Mouse (Mus musculus) stomach, embryonic 15.5 days (tissue): ENCODE data around the gene Gid4. TPM values are rescaled to one million over a fixed set of nuclear protein-coding genes. Genes with fewer than 3 reads are reported as not detected.

Source experiments
- ATAC-seq: fragments of 200-750 bp; cut with Nextera tagmentation; 2 replicates; pipeline ENCODE4 v1.8.0; 2017; ENCODE audit warnings: low read depth, moderate number of reproducible peaks, moderate TSS enrichment; ENCODE audit not compliant: insufficient read depth, low FRiP score
- H3K27ac ChIP-seq: fragments of 300-500 bp; sonication (generic); 2 replicates; pipeline ENCODE4 v1.5.1; 2015; ENCODE audit warnings: mild to moderate bottlenecking, inconsistent platforms
- H3K27me3 ChIP-seq: fragments of 300-500 bp; sonication (generic); replicated peaks from 2 replicates; pipeline ENCODE4 v1.6.1; 2015; ENCODE audit warnings: inconsistent platforms
- H3K36me3 ChIP-seq: fragments of 300-500 bp; sonication (generic); 2 replicates; pipeline ENCODE4 v1.6.1; 2015; ENCODE audit warnings: inconsistent platforms
- H3K4me1 ChIP-seq: fragments of 300-500 bp; sonication (generic); 2 replicates; pipeline ENCODE4 v1.6.1; 2015; ENCODE audit warnings: inconsistent platforms
- H3K4me2 ChIP-seq: fragments of 300-500 bp; sonication (generic); 2 replicates; pipeline ENCODE4 v1.6.1; 2015; ENCODE audit warnings: mild to moderate bottlenecking, inconsistent platforms
- H3K4me3 ChIP-seq: fragments of 300-500 bp; sonication (generic); replicated peaks from 2 replicates; pipeline ENCODE4 v1.5.1; 2015; ENCODE audit warnings: inconsistent platforms
- H3K9ac ChIP-seq: fragments of 300-500 bp; sonication (generic); 2 replicates; pipeline ENCODE4 v1.6.1; 2015; ENCODE audit warnings: inconsistent platforms
- H3K9me3 ChIP-seq: fragments of 300-500 bp; sonication (generic); 2 replicates; pipeline ENCODE4 v1.6.1; 2016; ENCODE audit warnings: inconsistent platforms
- WGBS: fragments of 180-500 bp; shearing (Covaris S2); methylation state at CpG from one replicate; pipeline ENCODE4 v1.1.7; 2015; 5-methylcytosine and 5-hydroxymethylcytosine counted together
- polyA plus RNA-seq: library from polyadenylated mRNA; unstranded; fragments of >200 nt; fragmentation: Nextera tagmentation; extraction: Ambion mirVana; gene quantifications from 2 replicates; pipeline ENCODE4 v1.2.1, GENCODE M21; 2015

Gene Gid4
- polyA plus RNA-seq, 1 experiment from 2014 or later, result 22.5 TPM

DNA sequence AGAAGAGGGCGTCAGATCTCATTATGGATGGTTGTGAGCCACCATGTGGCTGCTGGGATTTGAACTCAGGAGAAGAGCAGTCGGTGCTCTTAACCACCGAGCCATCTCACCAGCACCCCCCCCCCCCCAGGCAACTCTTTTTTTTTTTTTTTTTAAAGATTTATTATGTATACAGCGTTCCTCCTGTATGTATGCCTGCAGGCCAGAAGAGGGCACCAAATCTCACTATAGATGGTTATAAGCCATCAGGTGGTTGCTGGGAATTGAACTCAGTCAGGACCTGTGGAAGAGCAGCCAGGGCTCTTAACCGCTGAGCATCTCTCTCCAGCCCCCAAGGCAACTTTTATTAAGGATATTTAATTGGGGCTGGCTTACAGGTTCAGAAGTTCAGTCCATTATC lies 57.6 kb downstream of the Gid4 start:
- ATAC-seq, result no peak
- H3K9me3 ChIP-seq, result no peaks in the 10 kb centered on the region
- no peak overlapping the region for H3K27ac ChIP-seq
- no peak overlapping the region for H3K4me3 ChIP-seq
- H3K4me1 ChIP-seq, result 0 out of 2 replicates have a peak, but pooled peaks cover 6% of the 10 kb centered on the region
- H3K27me3 ChIP-seq, result no peaks in the 10 kb centered on the region
- no peak overlapping the region for H3K9ac ChIP-seq
- H3K36me3 ChIP-seq, result no peaks in the 10 kb centered on the region
- WGBS, result 71% methylated on average over 4 of the region's 5 CpGs
- H3K4me2 ChIP-seq, result no peak overlapping the region

DNA sequence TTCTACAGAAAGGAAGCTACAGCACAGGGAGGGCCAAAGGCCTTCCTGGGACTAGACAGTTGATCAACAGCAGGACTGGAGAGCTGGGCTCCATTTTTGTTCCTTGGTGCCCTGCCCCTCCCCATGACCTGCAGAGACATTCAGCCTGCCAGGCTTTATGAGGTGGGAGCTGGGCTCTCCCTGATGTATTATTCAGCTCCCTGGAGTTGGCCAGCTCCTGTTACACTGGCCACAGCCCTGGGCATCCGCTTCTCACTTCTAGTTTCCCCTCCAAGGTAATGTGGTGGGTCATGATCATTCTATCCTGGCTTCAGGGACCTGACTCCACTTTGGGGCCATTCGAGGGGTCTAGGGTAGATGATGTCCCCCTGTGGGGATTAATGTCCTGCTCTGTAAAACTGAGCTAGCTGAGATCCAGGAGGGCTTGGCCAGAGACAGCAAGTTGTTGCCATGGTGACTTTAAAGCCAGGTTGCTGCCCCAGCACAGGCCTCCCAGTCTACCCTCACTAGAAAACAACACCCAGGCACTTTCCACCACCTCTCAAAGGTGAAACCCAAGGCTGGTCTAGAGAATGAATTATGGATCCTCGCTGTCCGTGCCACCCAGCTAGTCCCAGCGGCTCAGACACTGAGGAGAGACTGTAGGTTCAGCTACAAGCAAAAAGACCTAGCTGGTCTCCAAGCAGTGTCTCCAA lies 58.9 kb downstream of the Gid4 start:
- Histone ChIP-seq H3K27ac (no peak overlapping the region), H3K9me3 (no peaks in the 10 kb centered on the region), H3K9ac (no peak overlapping the region), H3K4me2 (no peak overlapping the region), H3K4me1 (0 out of 2 replicates have a peak, but pooled peaks cover 6% of the 10 kb centered on the region), H3K36me3 (no peaks in the 10 kb centered on the region), H3K4me3 (no peak overlapping the region), H3K27me3 (no peaks in the 10 kb centered on the region)
- 79% methylated on average over 5 of the region's 5 CpGs for WGBS
- no peak for ATAC-seq

DNA sequence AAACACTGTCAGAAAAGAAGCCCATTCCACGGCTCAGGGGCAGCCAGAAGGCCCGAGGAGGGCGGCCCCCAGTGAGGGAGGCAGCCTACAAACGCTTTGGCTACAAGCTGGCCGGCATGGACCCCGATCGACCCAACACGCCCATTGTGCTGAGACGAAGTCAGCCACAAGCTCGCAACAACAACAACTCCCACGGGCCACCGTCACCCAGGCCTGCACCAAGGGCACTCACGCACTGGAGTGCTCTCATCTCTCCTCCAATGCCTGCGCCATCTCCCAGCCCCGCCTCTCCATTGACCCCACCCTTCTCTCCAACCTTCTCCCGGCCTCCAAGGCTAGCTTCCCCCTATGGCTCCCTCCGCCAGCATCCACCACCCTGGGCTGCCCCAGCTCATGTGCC lies 61.2 kb downstream of the Gid4 start:
- Histone ChIP-seq H3K27ac (no peak overlapping the region), H3K36me3 (no peaks in the 10 kb centered on the region), H3K27me3 (no peaks in the 10 kb centered on the region), H3K9me3 (no peaks in the 10 kb centered on the region), H3K4me3 (no peak overlapping the region; the same call in 1 of the 2 replicates), H3K9ac (no peak overlapping the region), H3K4me1 (0 out of 2 replicates have a peak, but pooled peaks cover 6% of the 10 kb centered on the region), H3K4me2 (peak overlapping the region; percentile 49)
- peak; percentile 28; the same call in 1 of the 2 replicates for ATAC-seq
- WGBS, result 22% methylated on average over 17 of the region's 17 CpGs

DNA sequence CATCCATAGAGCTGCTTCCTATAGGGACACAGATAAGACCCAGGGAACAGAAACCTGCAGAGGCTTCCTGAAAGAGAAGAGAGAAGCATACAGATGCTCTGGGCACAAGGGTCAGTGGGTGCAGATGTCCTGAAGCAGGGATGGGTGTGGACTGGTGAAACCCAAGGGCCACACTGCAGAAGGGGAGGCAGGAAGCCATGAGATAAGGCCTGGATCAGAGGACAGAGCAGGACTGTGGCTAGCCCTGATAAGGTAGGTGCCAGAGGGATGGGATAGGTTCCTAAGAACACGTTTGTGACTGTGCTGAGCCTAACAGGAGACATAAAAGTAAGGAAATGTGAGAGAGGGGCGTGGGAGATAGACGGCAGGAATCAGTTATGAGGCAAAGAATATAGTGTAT lies 69.3 kb downstream of the Gid4 start:
- H3K36me3 ChIP-seq, result no peaks in the 10 kb centered on the region
- H3K9me3 ChIP-seq, result no peaks in the 10 kb centered on the region
- no peaks in the 10 kb centered on the region for H3K27me3 ChIP-seq
- 60% methylated on average over 3 of the region's 3 CpGs for WGBS
- no peak overlapping the region for H3K27ac ChIP-seq
- no peak overlapping the region for H3K4me3 ChIP-seq
- no peak overlapping the region for H3K9ac ChIP-seq
- H3K4me1 ChIP-seq, result no peaks in the 10 kb centered on the region
- ATAC-seq, result peak; percentile 82; the same call in 1 of the 2 replicates
- no peak overlapping the region for H3K4me2 ChIP-seq

DNA sequence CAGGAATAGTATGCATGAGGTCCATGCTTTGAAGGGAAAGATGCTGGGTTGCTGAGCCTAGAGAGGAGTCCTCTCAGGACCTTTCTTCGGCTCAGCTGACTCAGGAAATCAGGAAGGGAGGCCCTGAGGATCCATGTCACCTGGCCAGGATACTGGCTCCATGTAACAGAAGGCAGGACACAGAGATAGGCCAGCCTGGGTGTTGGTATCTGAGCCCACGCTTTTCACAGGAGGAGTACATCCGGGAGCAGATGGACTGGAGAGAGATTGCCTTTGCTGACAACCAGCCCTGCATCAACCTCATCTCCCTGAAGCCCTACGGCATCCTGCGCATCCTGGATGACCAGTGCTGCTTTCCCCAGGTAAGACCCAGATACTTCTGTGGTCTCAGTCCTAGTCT lies 75.8 kb downstream of the Gid4 start:
- WGBS, result 80% methylated on average over 5 of the region's 5 CpGs
- H3K36me3 ChIP-seq, result no peaks in the 10 kb centered on the region
- H3K4me1 ChIP-seq, result no peaks in the 10 kb centered on the region

DNA sequence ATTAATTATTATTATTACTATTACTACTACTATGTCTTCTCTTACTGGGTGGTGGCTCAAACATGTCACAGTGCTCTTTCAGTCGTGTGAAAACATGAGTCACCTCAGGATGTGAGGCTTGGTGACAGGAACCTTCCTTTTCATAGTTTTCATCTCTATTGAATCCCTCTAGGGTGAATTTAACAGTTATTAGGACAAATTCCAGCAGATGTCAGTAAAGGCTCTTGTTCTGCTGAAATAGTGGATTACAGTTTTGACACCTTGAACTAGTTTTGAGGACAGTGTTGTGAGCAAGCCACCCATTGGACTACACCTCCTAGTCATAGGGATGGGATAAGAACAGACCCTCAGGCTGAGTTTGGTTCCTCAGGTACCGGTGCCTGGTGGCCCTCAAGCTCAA lies 78.7 kb downstream of the Gid4 start:
- 53% methylated on average over 2 of the region's 2 CpGs for WGBS
- ATAC-seq, result no peak

More for the DNA sequence above, 75.8 kb downstream of the Gid4 start:
- Histone ChIP-seq H3K4me3 (no peak overlapping the region), H3K9ac (no peak overlapping the region), H3K9me3 (no peaks in the 10 kb centered on the region), H3K27ac (no peak overlapping the region), H3K4me2 (no peak overlapping the region), H3K27me3 (0 out of 2 replicates have a peak, but pooled peaks cover 3% of the 10 kb centered on the region)
- no peak for ATAC-seq

More for the DNA sequence above, 78.7 kb downstream of the Gid4 start:
- H3K36me3 ChIP-seq, result no peaks in the 10 kb centered on the region
- H3K9ac ChIP-seq, result no peak overlapping the region
- no peaks in the 10 kb centered on the region for H3K4me1 ChIP-seq
- no peaks in the 10 kb centered on the region for H3K9me3 ChIP-seq
- H3K4me3 ChIP-seq, result no peak overlapping the region
- 0 out of 2 replicates have a peak, but pooled peaks cover 3% of the 10 kb centered on the region for H3K27me3 ChIP-seq
- H3K27ac ChIP-seq, result no peak overlapping the region
- H3K4me2 ChIP-seq, result no peak overlapping the region

Other genes with a start within 250 kb of the Gid4 start
- 81.5 and 83.5 TPM in 2 replicates for gene Srebf1, start 194.6 kb upstream of the Gid4 start, polyA plus RNA-seq
- gene Tom1l2, start 64.2 kb upstream of the Gid4 start, polyA plus RNA-seq, result 24.1 and 24.6 TPM in 2 replicates
- gene Drc3, start 63.8 kb upstream of the Gid4 start, polyA plus RNA-seq, result 1.2 and 1.6 TPM in 2 replicates
- gene Atpaf2, start 1.3 kb downstream of the Gid4 start, polyA plus RNA-seq, result 48.3 and 53.5 TPM in 2 replicates
- gene Drg2, start 37.4 kb downstream of the Gid4 start, polyA plus RNA-seq, result 93.5 and 95.1 TPM in 2 replicates
- gene Myo15, start 52.2 kb downstream of the Gid4 start, polyA plus RNA-seq, result 0.08 and 0.12 TPM in 2 replicates
- gene Alkbh5, start 119.2 kb downstream of the Gid4 start, polyA plus RNA-seq, result 40.9 and 41.2 TPM in 2 replicates